Mouse (Mus musculus): ENCODE measurements at regions not wholly inside any gene's neighbourhood (a gene's known extent, or its start where the extent isn't known, plus 50 kb on each side); places are given as distances from the start of the nearest gene placed in this dataset.

DNA sequence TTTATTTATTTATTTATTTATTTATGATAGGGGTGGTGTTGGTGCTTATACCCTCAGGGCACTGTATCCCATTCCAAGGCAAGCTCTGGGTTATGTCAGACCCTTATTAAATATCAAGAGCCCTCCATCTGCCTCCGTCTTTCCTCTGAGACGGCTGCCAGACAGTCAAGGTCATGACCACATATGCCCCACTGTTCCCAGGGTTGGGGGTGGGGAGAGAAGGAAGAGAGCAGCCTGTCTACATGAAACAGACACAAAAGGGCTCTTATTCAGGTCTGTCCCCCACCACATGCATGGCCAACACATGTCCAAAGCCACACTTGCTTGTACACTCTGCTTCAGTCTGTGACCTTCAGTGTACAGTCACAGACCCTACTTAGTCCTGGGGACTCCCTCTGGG, 632.9 kb upstream of the 3110018I06Rik start:
- no peak for TF ChIP-seq GATA1 (IDR thresholded peaks at IDR 0.05; ENCODE audit: low read length)
- TF ChIP-seq TAL1 (IDR thresholded peaks at IDR 0.05; ENCODE audit: low read length), result no peak
